Mouse (Mus musculus) spleen, postnatal 4 days (tissue): ENCODE results near the gene Mlx.

Experiments
- DNase-seq, 2 experiments: peaks; one replicate each; pipeline ENCODE4 v3.0.0; 2022; ENCODE audit warnings: low spot score in 2 of 2

Gene Mlx

GRCm38 (mm10) chr11:101138536-101139181 is 51.6 kb downstream of the Mlx start:
- DNase-seq: no peak

DNA sequence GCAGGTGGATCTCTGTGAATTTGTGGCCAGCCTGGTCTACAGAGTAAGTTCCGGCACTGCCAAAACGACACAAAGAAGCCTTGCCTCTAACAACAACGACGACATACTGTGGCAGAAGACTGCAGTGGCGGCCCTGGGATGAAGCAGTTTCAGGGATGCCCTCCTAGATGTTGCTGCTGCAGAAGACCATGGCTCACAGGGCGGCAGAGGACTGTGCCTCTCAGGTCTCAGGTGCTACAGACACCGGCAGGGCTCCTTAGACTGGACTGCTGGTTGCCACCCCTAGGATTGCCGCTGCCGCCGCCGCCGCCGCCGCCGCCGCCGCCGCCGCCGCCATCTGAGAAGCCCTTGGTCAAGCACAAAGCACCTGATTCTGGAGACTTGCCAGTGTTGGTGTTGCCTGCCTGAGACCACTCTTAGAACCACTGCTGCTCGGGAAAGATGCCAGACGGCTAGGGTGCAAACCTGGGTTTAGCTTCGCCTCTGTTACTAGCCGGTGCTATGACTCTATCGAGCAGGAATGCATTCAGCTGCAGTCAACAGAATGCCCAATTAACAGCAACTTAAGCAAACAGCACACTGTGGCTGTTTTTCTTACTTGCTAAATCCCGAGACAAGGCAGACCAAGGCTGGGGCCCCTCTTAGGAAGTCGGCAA is 53.2 kb downstream of the Mlx start:
- DNase-seq: no peak

GRCm38 (mm10) chr11:101141088-101141487 is 54.0 kb downstream of the Mlx start:
- DNase-seq: no peak
